In the genomic region with DNA sequence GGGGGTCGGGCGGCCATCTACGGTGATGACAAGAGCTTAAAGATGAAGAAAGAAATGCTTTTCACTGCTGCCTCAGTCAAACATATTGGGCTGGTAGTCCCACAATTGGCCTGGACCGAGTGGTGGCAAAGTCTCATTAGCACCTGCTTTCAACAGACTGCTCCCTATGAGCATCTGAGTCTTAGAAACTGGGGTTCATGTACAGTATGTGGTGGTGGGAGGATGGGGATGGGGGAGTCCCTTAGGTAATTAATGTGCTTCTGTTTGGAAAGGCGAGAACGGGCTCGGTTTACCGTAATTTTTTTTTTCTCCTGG, we compare ENCODE assay signal across 9 mouse cellular contexts.
A peak's percentile ranks its signal among the peaks of the same experiment; 100 is the strongest.
DNase-seq lines count a peak whose midpoint lies in the region; ATAC-seq and TF ChIP-seq lines count a peak whose summit lies in the region.
"Had no signal": no experiment of that assay in that cellular context is flagged by ENCODE, and none has a peak within 500 bp of the region (broad histone marks: within the 10 kb centered on the region; RNA-seq: fewer than 3 reads in every experiment).

No protein-coding gene starts in this region.

- no peaks in the 10 kb centered on the region for H3K9me3 ChIP-seq in kidney, postnatal 0 days (replicated peaks; ENCODE audit: low read length)
- no peaks in the 10 kb centered on the region for H3K9me3 ChIP-seq in embryonic facial prominence, embryonic 12.5 days
- H3K9me3 ChIP-seq in hindbrain, embryonic 16.5 days (ENCODE audit: control insufficient read depth, low read length): no peaks in the 10 kb centered on the region
- no peaks in the 10 kb centered on the region for H3K9me3 ChIP-seq in midbrain, embryonic 16.5 days (replicated peaks; ENCODE audit: control insufficient read depth, low read length, poor library complexity, severe bottlenecking)

- H3K9ac ChIP-seq in kidney, postnatal 0 days (ENCODE audit: low read depth, low read length): no peak overlapping the region
- H3K9ac ChIP-seq in embryonic facial prominence, embryonic 12.5 days: no peak overlapping the region
- no peak overlapping the region for H3K9ac ChIP-seq in hindbrain, embryonic 16.5 days (ENCODE audit: low read depth, low read length)
- H3K9ac ChIP-seq in midbrain, embryonic 16.5 days (ENCODE audit: low read depth, low read length): peak overlapping the region; percentile 91

- H3K4me2 ChIP-seq in kidney, postnatal 0 days (ENCODE audit: low read length): peak overlapping the region; percentile 86
- peak overlapping the region; percentile 94 for H3K4me2 ChIP-seq in embryonic facial prominence, embryonic 12.5 days (replicated peaks)
- peak overlapping the region; percentile 73 for H3K4me2 ChIP-seq in hindbrain, embryonic 16.5 days (ENCODE audit: low read length)
- peak overlapping the region; percentile 64 for H3K4me2 ChIP-seq in midbrain, embryonic 16.5 days (ENCODE audit: low read length)

- WGBS in kidney, postnatal 0 days: 0% methylated on average over 8 of the region's 8 CpGs
- 2% methylated on average over 8 of the region's 8 CpGs for WGBS in embryonic facial prominence, embryonic 12.5 days
- 0% methylated on average over 8 of the region's 8 CpGs for WGBS in hindbrain, embryonic 16.5 days
- WGBS in midbrain, embryonic 16.5 days: 1% methylated on average over 8 of the region's 8 CpGs

- no peak for DNase-seq in kidney, postnatal 0 days (ENCODE audit: low spot score)
- DNase-seq in kidney, postnatal 25 days: no peak
- DNase-seq in thymus, postnatal 0 days (ENCODE audit: low spot score): no peak
- DNase-seq in gastrocnemius, postnatal 36 days: no peak
- no peak for DNase-seq in left cerebral cortex, adult 11 months (ENCODE audit: low spot score)

- H3K27ac ChIP-seq in kidney, postnatal 0 days: no peak overlapping the region
- H3K27ac ChIP-seq in embryonic facial prominence, embryonic 12.5 days: no peak overlapping the region
- H3K27ac ChIP-seq in hindbrain, embryonic 16.5 days (ENCODE audit: low read depth, low read length): peak overlapping the region; percentile 83
- H3K27ac ChIP-seq in midbrain, embryonic 16.5 days (ENCODE audit: low read length): peak overlapping the region; percentile 96

- no peak for TF ChIP-seq CTCF in kidney, postnatal 0 days (IDR thresholded peaks at IDR 0.05; ENCODE audit: low read depth)

- no peaks in the 10 kb centered on the region; the same call in 1 of the 2 replicates for H3K4me1 ChIP-seq in kidney, postnatal 0 days (replicated peaks; ENCODE audit: insufficient read depth, low read length)
- peaks cover 16% of the 10 kb centered on the region for H3K4me1 ChIP-seq in embryonic facial prominence, embryonic 12.5 days
- peaks cover 26% of the 10 kb centered on the region for H3K4me1 ChIP-seq in hindbrain, embryonic 16.5 days (ENCODE audit: control insufficient read depth, insufficient read depth, low read depth, low read length)
- peaks cover 42% of the 10 kb centered on the region for H3K4me1 ChIP-seq in midbrain, embryonic 16.5 days (ENCODE audit: control insufficient read depth, insufficient read depth, low read length)

- H3K36me3 ChIP-seq in kidney, postnatal 0 days (ENCODE audit: insufficient read depth, low read length): no peaks in the 10 kb centered on the region
- H3K36me3 ChIP-seq in embryonic facial prominence, embryonic 12.5 days: no peaks in the 10 kb centered on the region
- no peaks in the 10 kb centered on the region for H3K36me3 ChIP-seq in hindbrain, embryonic 16.5 days (ENCODE audit: control insufficient read depth, insufficient read depth, low read length)
- no peaks in the 10 kb centered on the region for H3K36me3 ChIP-seq in midbrain, embryonic 16.5 days (ENCODE audit: control insufficient read depth, insufficient read depth, low read length)
- H3K36me3 ChIP-seq: G1E had no signal

- H3K4me3 ChIP-seq in kidney, postnatal 0 days (replicated peaks; ENCODE audit: low read depth, low read length): peak overlapping the region; percentile 54
- peak overlapping the region; percentile 65 for H3K4me3 ChIP-seq in embryonic facial prominence, embryonic 12.5 days
- peak overlapping the region; percentile 71 for H3K4me3 ChIP-seq in hindbrain, embryonic 16.5 days (ENCODE audit: low read length)
- H3K4me3 ChIP-seq in midbrain, embryonic 16.5 days (ENCODE audit: low read depth, low read length): peak overlapping the region; percentile 68

- intact Hi-C loops in gastrocnemius, postnatal 36 days (cut with DNase I): no loop called here

- no peak for ATAC-seq in kidney, postnatal 0 days (replicated peaks; ENCODE audit: low FRiP score, low read depth)
- no peak for ATAC-seq in embryonic facial prominence, embryonic 12.5 days (ENCODE audit: insufficient number of reproducible peaks, insufficient read depth, low FRiP score, low TSS enrichment)
- no peak for ATAC-seq in hindbrain, embryonic 16.5 days
- no peak for ATAC-seq in midbrain, embryonic 16.5 days

- peaks cover 74% of the 10 kb centered on the region for H3K27me3 ChIP-seq in kidney, postnatal 0 days (ENCODE audit: insufficient read depth, low read length)
- peaks cover 78% of the 10 kb centered on the region for H3K27me3 ChIP-seq in embryonic facial prominence, embryonic 12.5 days
- H3K27me3 ChIP-seq in hindbrain, embryonic 16.5 days (replicated peaks; ENCODE audit: control insufficient read depth, insufficient read depth, low read length): peaks cover 16% of the 10 kb centered on the region
- H3K27me3 ChIP-seq in midbrain, embryonic 16.5 days (ENCODE audit: control insufficient read depth, insufficient read depth, low read depth, low read length): no peaks in the 10 kb centered on the region

Comparison
In these comparisons a context has a peak if more than half of its experiments do, and no peak if none do; other contexts are left out.
1. H3K27ac ChIP-seq: peak in hindbrain, embryonic 16.5 days (single experiment) and midbrain, embryonic 16.5 days (single experiment); none in kidney, postnatal 0 days (single experiment) and embryonic facial prominence, embryonic 12.5 days (single experiment).
2. Peak in every context shown above with its lines, with median percentiles within 50 percentile points of each other: H3K4me2 ChIP-seq and H3K4me3 ChIP-seq.